Mouse (Mus musculus) hindlimb bud, embryonic 11.5 days (tissue): ENCODE results near the gene Hoxd12.

Experiments used
- DNase-seq: peaks from one replicate; pipeline ENCODE4 v3.0.0-alpha.2; 2012; ENCODE audit warnings: low read depth, low spot score; ENCODE audit errors: extremely low spot score

The Hoxd12 gene

DNA sequence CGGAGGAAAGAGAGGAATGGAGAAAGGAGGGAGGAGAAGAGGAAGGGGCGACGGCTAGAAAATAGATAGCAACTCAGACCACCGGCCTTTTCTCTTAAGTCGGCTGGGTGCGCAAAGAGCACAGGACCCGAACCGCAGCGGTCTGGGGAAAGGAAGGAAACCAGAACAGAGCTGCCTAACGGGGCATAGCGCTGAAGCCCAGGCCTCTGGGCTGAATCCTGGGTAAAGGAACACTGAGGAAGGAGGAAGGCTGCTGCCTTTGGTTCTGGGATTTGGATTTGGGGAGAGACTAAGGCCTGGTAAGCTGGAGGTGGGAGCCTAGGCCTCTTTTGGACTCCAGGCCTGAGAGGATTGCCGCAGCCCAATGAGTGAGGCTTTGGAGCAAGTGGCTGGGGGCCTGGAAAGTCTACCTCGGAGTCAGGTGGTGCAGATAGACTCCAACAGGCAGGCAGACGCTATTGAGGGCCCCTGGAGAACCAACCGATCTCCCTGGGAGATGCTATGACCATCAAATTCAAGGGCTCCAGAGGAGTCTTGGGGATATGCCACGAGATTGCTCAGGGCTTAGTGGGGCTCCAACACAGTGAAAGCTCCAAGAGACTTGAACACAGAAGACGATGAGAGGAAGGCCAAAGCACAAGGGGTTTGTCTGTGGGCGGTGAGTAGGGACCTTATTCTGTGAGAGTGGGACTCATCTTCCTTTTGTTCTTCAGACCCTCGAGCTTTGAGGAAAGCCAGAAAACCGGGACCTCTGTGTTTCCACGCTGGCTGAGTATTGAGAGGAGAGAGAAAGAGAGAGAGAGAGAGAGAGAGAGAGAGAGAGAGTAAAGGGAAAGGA, 6.0 kb downstream of the Hoxd12 start:
- DNase-seq: no peak

DNA sequence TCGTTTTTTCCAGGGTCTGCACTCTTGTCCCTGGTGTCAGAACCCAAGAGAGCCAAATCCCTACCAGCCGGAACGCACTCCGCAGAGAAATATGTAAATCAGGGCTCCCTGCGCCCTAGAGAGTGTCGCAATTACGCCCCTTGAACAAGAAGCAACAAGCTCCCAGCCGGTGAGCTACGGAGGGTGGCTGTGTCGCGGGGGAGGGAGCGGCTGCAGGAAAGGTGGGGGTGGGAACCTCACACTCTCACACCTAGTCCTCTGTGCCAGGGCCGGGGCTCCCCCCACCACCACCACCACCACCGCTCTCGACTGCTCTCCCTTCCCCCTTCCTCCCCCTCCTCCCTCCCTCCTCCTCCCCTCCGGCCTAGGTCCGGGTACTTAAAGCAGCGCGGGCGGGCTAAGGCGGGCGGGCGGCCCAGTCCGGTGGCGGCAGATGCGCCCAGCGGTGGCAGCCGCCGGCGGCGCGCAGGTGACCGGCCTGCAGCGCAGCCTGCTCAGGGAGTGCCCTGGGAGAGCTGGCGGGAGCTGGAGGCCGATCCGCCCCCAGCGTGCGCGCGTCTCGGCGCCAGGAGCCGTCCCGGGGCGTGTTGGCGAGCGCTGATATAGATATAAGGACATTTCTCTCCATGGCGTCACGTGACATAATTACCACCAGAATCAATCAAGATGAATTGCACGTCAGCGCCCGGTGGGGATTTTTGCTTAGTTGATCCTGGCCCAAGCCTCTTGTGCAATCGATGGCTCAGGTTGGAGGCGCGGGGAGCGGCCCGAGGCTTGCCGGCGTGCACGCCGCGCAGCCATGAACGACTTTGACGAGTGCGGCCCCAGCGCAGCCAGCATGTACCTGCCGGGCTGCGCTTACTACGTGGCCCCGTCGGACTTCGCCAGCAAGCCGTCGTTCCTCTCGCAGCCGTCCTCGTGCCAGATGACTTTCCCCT, 7.0 kb downstream of the Hoxd12 start:
- DNase-seq: no peak

DNA sequence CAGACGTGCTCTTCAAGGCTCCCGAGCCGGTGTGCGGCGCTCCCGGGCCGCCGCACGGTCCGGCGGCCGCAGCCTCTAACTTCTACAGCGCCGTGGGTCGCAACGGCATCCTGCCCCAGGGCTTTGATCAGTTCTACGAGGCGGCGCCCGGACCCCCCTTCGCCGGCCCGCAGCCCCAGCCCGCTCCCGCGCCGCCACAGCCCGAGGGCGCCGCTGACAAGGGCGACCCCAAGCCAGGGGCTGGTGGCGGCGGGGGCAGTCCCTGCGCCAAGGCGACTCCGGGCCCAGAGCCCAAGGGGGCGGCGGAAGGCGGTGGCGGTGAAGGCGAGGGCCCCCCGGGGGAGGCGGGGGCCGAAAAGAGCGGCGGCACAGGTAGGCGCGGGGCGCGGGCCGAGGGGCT, 8.0 kb downstream of the Hoxd12 start:
- no peak for DNase-seq

DNA sequence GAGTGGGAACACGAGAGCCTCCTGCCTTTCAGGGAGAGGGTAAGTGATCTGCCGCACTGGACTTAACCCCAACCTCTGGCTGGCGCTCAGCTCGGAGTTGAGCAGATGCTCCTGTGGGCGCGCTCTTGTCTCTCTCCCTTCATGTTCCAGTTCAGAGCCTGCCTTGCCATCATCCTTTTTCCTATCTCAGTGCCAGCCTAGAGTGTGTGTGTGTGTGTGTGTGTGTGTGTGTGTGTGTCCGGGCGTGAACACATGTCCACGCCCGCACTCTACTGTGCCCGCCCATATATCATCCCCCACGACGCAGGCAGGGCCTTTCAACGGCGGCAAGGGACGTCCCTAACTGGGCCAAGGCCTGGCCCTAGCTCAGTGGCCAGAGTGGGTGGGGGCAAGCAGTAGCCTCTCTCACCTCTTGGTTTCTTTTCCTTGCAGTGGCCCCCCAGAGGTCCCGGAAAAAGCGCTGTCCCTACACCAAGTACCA, 8.7 kb downstream of the Hoxd12 start:
- DNase-seq: no peak

DNA sequence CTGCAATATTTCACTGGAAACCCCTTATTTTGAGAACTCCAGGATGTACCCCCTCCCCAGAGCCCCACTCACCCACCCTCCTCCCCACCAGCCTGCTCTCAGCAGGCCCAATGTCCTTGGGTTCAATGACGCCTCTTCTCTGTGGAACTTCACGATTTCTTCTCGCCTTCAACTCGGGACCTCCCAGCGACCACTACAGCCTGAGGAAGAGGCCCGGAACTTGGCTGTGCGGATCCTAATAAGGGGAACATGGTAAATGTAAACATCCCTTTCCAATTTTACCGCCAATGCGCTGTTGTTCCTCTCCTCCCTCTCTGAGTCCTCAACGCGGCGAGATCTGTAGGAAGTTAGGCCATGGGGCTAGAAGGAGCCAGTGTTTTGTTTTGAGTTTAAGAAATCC, 9.3 kb downstream of the Hoxd12 start:
- DNase-seq: no peak

DNA sequence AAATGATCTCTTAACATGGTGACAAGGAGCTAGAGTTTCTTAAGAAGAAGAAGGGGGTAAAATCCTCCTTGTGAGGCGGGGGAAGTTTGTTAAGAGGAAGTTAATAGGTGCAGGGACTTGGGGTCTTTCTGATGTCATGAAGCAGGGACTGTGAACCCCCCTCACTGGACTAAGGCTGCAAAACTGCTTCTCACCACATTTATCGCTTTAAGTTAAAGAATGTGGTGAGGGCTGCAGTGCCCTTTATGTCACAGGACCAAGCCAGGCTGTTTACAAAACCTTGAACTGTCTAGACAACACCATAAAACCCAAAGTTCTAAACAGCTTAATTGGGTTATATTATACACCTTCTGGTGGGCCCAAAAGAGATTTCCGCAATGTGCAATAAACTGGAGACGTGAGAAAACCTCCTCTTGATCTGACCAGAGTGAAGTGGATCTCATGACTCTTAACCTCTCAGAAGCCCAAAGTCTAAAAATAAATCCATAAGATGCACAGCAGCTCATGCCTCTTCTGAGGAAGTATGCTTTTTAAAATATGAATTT, 10.3 kb downstream of the Hoxd12 start:
- DNase-seq: no peak

DNA sequence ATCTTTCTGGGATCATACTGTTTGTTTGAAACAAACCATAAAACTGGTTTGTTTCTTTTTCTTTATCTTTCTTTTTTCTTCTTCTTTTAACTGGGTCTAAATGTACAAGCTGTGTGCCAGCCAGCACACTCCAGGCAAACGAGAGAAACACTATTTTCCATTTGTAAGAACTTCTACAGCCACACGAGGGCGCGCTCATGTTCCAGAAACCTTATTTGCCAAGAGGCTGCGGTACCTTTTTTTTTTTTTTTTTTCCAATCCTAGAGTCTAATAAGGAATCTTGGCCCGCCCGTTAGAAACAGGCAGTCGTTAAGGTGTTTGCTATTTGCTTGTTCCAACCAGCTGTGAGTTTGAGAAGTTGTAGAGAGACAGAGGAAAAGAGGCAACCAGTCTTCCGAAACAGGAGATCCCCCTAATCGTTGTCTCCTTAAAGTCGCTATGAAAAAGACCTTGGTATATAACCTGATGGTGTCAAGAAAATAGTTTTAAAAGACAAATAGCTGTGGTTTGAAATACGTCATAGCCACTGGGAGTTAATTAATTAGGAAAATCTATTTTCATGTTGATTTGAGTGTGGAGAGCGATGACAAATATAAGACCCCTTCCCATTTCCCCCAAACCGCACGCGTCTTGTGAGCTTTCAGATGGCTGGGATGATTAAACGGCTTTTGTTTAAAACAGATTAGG, 11.6 kb downstream of the Hoxd12 start:
- DNase-seq: no peak

DNA sequence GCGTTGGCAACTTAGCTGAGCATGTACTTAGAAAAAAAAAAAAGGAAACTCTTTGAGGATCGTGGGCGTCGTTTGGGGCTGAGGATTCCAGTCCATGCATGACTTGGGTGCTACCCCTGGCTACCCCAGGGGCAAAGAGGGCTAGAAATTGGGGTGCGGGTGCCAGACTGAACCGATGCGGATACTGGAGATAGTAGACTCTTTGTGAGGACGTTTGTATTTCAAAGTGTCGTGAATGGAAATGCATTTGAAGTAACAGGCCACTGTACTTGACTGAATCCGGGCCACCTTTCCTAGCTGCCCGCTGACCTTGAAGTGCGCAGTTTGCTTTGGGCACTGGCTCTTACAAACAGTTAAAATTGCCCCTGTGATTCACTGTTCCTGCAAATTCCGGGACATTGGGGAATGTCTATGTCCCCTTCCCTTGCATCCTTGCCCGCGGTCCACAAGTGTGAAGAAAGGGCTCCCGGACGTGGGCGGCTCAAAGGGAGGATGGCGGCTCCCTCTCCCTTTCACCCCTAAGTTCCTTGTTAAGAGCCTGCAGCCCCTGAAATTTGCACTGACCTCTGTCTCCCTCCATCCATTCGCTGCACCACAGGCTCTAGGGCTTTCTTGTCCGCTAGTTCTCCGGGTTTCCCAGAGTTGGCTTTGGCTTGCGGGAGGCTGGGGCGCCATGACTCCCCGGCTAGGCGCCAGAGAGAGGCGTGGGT, 12.3 kb downstream of the Hoxd12 start:
- no peak for DNase-seq

DNA sequence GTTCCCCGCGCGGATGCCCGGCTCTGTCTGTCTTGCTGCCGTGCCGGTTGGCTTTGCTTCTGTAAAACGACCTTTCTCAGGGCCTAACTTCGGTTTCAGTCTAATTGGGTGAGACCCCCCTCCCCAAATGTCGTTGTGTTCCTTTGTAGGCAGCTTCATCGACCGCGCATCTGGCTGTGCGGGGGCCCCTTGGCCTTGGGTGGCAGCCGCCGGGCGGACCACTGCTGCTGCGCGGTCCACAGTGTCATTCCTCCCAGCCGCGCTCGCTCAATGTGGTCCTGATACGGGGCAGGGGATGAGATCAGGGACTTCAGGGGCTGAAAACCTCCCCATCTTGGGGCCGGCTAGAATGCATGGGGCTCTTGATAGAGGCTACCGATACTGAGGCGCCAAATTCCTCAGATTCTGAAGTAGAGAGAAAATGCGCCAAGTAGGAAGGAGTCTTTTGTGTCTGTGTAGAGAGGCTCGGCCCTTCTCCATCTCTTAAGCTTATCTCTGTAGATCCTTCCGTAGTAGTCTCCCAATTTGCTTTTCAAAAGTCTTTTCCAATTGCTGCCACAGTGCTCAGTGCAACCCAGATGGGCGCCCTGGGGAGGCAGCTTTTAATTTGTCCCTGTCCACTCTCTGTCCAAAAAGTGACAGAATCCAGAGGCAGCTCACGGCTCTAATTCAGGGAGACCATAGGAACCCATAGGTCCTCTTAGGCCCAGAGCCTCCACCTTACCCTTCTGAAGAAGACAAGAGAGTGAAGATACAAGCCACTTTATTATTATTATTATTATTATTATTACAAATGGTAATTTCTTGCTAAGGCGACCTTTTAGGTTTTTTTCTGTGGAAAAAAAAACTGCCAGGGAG, 13.1 kb downstream of the Hoxd12 start:
- DNase-seq: no peak

DNA sequence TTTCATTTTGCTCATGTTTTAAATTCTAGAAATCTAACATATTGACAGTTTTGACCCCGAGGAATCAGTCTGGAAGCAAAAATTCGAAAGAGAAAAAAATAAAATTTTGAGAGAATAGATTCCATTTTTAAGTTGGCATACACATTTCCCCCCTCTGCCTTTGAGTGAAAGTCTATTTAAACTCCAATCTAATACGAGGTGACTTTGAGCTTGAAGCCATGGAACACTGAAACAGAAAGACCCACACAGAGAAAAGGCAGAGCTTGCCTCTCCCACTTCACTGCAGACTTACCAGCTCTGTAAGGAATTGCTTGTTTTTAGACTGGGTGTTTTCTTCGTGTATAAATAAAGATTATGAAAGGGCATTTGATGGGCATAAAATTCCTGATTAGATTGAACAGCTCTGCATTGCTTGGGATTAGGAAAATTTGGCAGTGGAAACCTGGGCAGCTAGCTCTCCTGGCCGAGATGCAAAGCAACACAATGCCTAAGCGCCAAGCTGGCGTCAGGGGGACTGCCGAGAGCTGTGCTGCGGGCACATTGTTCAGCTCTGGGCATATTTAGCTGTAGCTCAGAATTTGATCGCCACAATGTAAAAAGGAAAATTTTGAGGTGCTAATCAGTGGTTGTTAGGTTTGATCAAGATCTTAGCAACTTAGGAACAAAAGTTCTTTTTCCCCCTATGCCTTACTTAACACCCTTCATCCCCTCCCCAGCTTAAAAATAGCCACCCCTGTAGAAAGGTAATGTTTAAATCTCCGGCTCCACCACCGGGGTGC, 14.2 kb downstream of the Hoxd12 start:
- DNase-seq: no peak

DNA sequence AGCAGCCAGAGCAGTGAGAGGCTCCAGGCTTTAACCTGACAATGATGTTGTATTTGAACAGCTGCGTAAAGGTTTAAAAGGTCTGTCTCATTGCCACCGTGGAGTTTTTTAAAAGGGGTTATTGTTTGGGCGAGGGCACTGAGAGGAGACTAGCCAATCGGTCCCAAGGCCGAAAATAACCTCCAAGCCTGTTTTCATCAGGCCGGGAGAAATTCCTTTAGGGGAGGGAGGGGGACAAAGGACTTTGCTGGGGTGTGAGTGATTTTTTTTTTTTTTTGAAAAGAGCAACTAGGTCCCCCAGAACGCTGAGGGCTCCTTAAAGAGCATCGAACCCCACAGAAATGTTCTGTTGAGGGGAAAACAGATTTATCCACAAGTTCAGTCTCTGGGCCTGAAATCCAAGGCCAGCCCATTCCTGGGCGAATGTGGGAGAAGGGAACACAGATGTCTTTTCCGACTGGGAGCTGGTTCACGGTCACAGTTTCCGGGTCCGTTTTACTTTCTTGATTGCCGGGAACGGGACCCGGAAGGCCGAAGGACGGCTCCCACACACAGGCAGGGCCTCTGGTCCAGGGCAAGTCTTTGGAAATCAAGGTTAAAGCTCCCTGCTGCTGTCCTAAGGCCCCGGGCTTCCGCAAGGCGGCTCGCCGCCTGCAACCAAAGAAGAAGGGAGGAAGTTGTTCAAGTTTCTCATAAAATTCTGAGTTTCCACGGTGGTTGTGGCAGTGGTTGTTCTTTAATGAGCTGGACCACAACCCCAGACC, 14.9 kb downstream of the Hoxd12 start:
- DNase-seq: no peak

DNA sequence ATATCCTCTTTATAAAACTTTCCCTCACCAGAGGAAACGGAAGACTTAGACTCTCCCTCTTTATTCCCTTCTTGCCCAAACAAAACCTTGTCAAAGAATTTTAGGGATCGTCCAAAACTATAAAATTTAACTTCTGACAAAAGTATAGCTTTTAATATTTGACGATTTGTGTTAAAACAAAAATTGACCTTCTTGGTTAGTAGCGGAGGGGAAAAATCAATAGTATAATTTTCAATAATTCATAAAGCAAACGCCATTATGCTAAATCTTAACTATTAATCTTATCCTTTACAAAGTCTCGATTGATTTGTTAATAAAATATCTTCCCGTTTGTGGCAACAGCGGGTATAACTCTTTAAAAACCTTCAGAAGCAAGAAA, 15.5 kb downstream of the Hoxd12 start:
- no peak for DNase-seq

DNA sequence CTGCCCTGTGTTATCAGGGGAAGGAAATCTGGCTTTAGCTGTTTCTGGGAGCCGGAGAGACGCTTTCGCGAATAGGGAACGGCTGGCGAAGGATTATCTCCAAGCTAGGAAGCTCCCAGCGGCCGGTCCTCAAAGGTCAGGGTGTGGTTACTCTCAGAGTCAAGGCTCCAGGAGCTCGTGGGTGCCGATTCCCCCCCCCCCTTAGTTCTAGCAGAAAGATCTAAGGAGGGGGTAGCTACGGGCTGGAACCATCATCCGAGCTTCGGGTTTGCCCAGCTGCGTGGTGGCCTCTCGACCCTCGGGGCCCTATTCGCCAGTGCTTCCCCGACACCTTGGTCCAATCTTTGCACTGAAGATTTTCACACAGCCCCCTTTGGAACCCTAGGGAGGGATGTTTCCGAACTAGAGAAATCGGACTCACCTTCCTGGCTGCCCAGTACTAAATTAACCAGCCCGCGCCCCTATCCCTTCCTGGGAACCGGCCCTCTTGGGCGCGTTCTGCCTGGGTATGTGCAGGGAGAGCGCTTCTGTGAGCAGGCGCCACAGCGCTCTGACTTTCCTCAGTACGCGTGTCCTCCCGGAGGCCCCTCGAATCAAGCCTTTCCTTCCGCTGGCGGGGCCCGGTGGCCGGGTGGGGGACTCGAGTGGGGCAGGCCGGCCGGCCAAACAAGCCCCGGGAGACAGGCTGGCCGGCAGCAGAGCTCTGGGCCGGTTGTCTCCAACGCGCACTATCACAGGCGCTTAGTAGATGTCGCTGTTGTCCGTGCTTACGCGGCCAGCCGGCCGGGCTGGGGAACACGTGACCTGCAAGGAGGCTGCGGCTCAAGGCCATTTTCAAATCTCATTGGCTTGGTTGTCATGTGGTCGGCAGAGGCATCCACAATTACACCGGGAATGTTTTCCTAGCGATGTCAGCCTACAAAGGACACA, 16.5 kb downstream of the Hoxd12 start, which contains the start of gene Hoxd10:
Gene Hoxd10 (plus strand): TSS at position 903 of the 930 bp plus-strand sequence.
- no peak for DNase-seq

DNA sequence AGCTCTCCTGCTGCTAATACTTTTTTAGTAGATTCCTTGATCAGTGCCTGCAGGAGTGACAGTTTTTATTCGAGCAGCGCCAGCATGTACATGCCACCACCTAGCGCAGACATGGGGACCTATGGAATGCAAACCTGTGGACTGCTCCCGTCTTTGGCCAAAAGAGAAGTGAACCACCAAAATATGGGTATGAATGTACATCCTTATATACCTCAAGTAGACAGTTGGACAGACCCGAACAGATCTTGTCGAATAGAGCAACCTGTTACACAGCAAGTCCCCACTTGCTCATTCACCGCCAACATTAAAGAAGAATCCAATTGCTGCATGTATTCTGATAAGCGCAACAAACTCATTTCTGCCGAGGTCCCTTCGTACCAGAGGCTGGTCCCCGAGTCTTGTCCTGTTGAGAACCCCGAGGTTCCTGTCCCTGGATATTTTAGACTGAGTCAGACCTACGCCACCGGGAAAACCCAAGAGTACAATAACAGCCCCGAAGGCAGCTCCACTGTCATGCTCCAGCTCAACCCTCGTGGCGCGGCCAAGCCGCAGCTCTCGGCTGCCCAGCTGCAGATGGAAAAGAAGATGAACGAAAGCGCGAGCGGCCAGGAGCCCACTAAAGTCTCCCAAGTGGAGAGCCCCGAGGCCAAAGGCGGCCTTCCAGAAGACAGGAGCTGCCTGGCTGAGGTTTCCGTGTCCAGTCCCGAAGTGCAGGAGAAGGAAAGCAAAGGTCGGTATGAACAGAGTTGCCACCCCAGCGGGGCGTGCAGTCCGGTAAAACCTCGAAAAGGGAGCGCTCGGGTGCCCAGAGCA, 17.4 kb downstream of the Hoxd12 start:
- no peak for DNase-seq

DNA sequence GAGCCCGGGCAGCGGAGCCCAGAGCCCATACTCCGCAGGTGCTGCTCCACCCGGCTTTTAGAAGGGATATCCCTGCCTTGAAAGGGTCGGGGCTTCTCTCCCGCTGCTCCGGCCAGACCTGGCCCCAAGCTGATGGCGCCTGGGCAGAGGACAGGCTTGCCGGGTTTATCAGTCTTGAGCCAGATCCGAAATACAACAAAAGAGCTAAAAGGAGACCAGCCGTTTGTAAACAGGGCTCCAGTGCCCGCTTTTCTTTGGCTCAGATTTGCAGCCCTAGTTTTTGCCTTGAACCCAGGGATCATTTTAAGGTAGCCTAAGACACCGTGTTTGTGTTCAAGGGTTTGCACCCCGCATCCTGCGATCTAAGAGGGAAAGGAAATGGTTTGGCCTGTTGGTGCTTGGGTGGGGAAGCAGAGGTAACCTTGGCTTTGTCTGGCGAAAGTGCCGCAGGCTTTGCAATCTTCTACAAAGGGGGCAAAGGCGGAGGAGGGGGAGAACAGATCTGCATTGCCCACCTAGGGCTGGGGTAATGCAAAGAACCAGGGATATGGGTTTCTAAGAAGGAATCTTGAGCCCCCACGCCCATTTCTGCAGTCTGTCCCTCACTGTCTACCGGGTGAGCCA, 18.1 kb downstream of the Hoxd12 start:
- no peak for DNase-seq

DNA sequence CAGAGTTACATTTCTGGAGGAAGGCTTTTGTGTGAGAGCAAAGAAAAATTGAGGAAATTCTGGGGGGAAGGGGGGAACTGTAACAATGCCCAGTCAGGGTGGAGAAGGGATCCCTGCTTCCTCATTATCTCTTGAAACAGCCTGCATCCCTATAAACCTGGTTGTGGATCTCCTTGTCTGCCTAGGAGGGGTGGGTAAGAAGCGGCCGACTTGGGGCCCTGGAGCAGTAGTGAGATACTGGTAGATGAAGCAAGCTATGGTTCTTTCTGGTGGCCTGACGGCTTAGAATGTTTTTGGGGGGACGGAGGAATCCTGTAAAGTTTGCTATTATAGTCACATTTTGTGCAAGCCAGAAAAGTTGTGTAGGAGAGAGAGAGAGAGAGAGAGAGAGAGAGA, 18.6 kb downstream of the Hoxd12 start:
- DNase-seq: no peak
